Mouse (Mus musculus): ENCODE data around the gene Serpinb2.

- TF ChIP-seq GATA1 (IDR thresholded peaks at IDR 0.05; ENCODE audit: low read length) (no peak), TAL1 (IDR thresholded peaks at IDR 0.05; ENCODE audit: low read length) (no peak)
These were observed 22.5 kb downstream of the Serpinb2 start for GRCm38 (mm10) chr1:107533736-107534135.

All from erythroblast, embryonic 14.5 days (primary cell).